Mouse (Mus musculus) lung, postnatal 0 days (tissue): ENCODE data around the gene Kif1c.

Experiments
- CTCF ChIP-seq: IDR thresholded peaks from 2 replicates; pipeline ENCODE4 v1.5.1; 2016; ENCODE audit warnings: antibody characterized with exemption, mild to moderate bottlenecking
- EP300 ChIP-seq: IDR thresholded peaks from 2 replicates; pipeline ENCODE4 v1.6.1; 2016; ENCODE audit warnings: antibody characterized with exemption, mild to moderate bottlenecking, control low read depth

GRCm38 (mm10) chr11:70752337-70753017 lies 52.1 kb downstream of the Kif1c start:
- no peak for TF ChIP-seq EP300
- no peak for TF ChIP-seq CTCF
